Mouse (Mus musculus) testis, postnatal 14 days (tissue): ENCODE measurements around the gene Mrpl14.
A peak's percentile ranks its signal among the peaks of the same experiment; 100 is the strongest.

Source experiments
- DNase-seq: peaks from one replicate; pipeline ENCODE4 v3.0.0; 2021; ENCODE audit warnings: low spot score

Mrpl14 gene

DNA sequence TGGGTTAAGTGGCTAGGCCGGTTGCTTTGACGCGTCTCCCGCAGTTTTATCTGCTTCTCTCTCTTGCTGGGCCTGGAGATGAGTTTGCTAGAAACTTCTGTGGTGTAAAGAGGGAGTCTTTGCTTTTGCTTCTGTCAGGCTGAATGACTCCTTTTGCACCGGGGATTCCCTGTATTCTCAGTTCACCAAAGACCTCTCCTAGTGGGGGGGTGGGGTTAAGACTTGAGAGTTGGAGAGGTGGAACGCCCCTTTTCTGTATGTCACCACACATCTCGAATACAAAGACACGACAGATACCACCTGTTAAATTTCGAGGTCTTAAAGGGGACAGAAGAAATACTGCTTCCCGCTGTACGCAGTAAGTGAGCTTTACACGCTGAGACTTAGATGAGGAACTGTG lies 594 bp downstream of the Mrpl14 start, which contains the start of gene Tmem63b:
Gene Tmem63b, minus strand, starts transcription at position 190 of the 400 bp plus-strand sequence.
- DNase-seq: no peak

DNA sequence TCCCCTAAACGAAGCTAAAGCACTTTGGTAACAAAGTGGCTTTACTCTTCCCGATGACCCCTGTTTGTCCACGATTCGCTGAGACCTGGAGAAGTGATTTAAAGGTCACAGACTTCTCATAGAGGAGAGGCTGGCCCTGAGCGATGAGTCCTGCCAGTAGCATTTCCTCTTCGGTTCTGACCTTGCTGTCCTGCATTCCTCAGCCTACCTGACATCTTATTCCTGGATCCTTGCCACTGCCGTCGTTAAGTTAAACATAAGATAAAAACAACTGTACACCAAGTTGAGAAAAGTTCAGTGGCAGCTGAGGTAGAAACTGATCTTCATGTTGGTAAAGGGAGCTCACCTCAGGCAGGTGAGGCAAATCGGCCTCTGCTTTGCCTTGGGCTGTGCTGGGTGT lies 3.0 kb downstream of the Mrpl14 start:
- no peak for DNase-seq

DNA sequence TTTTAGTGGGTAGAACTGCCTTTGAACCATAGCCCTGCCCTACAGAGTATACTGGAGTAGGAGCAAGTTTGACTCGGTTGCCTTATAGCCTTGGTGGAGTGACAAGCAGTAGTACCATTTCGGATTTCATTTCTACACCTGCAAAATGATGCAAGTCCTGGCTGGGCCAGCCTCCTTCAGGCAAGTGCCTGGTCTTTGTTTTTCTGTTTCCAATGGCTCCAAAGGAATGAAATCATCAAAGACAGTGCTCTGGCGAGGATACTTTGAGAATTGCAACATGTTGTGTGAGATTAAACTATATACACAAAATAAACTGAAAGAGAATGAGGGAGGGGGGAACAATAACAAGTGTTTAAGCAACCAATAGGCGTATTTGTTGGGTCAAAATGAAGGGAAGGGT lies 3.9 kb downstream of the Mrpl14 start:
- no peak for DNase-seq

DNA sequence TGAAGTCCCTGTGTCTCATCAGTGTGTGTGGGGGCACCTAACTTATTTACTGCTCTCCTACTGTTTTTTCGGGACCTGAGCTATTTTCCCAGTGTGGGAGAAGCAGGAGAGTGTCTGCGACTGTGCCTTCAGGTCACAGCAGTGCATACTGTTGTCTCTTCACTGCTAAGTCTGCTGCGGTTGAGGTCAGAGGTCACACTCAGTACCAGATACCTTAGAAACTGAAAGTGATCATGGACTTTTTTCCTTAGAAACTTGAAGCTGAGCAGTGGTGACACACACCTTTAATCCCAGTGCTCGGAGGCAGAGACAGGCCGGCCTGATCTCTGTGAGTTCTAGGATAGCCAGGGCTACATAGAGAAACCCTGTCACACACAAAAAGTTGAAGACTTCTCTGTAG lies 6.0 kb downstream of the Mrpl14 start:
- DNase-seq: no peak

DNA sequence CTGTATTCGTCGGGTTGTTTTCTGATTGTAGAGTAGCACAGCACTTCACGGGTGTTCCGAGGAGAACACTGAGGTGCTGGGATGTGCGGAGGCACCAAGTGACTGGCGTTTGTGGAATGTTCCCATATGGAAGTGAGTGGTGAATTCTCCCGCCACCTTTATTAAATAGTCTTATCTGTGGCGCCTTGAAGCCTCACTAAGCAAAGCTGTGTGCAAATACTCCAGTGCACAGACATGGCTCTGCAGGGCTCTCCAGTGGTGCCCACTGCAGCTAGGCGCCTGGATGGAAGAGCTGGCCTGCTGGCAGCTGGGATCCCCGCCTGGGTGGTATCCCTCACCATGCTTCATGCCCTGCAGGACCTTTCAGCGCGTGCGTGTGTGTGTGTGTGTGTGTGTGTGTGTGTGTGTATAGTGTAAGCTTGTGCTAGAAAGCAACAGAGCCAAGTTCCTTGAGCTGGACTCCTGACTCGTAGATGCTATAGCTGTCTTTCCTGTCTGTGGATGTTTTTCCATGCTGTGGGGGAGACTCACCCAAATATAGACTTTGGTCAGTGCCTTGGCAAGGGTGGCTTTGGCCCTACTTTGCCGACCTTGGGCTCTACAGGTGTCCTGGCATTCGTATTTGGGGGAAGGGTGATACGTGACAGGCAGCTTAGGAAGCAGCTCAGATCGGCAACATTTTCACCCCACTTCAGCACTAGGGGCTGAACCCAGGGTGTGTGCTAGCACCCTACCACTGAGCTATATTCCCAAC lies 7.9 kb downstream of the Mrpl14 start:
- DNase-seq: no peak

DNA sequence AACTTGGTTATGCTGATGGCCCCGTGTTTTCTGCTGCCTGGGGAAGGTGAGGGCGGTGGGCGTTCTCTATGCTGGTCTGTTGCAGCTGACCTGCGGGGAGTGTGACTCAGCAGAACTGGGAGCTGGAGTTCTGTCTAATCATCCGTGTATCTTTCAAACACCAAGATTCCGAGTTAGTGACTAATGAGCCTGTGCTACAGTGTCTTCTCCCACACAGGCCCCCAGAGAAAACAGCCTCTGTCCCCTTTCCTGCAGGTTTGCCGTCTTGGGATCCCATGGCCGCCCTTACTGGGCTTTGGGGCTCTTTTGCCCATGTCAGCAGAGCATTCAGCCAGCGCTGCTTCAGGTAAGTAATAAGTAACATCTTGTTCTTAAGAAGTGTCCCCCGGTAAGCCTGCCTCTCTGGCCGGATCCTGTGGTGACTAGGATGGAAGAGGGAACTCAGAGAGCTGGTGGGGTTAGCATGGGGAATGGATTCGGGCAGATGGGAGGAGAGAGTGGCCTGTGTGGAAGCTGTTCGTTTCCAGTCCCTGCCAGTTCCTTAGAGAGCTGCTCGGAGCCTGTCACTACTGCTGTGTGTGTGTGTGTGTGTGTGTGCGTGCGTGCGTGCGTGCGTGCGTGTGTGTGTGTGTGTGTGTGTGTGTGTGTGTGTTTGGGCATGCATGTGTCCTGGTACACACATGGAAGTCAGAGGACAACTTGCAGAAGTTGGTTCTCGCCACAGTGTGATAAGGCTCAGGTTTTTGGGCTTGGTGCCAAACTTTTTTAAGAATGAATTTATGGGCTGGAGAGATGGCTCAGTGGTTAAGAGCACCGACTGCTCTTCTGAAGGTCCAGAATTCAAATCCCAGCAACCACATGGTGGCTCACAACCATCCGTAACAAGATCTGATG lies 9.4 kb downstream of the Mrpl14 start:
- DNase-seq: no peak

DNA sequence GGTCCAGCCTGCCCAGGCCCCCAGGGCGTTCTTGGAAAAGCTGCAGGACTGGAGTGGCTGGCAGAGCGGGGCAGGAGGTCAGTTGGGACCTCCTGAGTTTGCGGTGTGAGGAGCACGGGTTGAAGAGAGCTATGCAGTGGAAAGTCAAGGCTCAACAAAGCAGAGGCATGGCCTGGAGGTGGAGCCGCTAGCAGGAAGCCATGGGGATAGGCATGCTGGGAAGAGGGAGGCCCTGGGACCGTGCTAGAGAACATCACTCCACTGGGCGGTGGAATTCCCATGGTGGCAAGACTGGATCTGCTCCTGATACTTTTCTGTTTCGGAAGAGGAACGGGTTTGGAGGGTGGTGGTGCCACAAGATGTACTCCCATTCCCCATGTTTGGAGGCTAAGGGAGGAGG lies 10.9 kb downstream of the Mrpl14 start:
- no peak for DNase-seq

DNA sequence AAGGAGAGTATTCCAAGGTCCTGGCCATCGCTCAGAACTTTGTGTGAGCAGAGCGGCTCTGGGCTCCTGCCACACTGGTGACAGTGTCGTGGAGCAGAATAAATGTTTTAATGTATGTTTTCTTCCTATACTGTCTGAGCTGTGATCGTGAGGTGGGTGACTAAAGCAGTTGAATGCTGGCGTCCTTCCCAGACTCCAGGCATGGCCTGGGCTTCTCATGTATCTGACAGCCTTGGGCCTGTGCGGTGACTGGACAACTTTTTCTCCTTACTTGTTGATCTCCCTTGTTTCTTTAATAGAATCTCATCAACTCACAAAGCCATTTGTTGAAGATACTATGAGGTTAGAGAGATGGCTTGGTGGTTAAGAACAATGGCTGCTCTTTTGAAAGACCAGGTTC lies 12.2 kb downstream of the Mrpl14 start:
- DNase-seq: no peak

DNA sequence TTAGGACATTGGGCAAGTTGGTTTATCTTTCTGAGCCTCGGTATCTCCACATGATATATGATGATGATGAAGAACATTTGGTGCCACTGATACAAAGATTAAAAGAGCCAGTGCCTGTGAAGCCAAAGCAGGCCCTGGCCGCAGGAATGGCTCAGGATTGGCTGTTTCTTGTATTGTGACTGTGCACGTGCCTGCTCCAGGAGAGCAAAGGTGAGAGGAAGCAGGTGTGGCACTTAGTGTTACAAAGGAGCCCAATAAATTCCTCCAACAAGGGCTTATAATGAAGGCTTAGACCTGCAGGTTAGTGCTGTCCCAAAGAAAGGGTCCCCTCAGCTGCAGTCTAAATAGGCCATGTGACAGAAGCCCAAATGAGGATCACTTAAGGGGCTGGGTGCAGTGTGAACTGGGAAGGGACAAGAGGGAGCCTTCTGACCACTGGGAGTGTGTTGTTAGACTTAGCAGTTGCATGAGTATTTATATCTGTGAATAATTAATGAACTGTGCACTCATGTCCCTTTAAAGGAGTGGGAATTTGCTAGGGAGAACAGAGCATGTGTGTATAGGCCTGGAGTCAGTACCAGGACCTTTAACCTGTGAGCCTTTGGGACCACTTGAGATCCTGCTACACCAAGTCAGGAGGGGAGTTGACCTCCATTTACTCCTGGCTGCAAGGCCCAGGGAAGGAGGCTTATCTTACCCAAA lies 13.1 kb downstream of the Mrpl14 start:
- no peak for DNase-seq

DNA sequence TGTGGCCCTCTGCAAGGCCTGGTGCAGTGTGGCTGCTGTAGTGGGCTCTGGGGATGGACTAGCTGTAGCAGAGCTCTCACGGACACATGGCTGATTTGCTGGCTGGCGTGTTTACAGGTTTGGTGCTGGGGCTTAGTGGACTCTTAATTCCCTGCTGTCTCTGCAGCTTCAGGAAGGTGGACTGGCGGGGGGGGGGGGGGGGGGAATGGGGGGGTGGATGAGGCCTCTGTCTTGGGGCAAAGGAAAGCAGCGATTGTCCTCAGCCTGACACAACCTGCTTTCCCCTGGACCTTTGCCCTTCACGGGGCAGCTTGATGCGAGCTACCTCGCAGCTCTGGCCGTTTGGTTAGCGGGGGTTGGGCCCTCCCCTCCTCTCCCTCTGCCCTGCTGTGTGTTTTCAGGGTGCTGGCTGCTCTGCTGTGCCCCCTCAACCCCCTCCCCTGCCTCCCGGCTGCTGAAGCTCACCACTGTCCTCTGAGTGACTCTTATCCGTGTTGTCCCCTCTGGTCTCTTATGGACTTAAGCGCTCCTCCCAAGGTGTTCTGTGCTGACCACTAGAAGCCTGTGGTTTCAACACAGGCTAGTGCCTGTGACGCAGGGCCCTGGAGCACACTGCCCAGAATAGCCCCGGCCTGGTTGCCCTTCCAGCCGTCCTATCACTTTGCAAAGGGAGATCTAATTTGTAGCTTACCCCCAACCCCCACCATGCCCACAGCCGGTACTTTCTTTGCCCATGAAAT lies 14.5 kb downstream of the Mrpl14 start:
- no peak for DNase-seq

DNA sequence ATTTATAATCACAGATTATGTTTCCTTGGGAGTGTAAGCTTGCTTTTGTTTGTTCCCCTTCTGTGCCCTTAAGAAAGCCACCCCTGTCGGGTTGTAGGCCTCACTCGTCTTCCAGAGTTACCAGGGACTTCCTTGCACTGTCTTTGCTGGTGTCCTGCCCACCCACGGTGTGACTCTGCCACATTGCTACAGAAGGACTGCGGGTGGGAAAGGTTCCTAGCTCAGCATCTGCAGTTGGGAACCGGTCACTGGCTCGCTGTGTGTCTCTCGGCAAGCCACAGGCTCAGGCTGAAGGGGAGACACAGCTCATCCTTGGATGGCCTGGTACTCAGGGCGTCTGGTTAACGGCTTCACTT lies 15.1 kb downstream of the Mrpl14 start:
- no peak for DNase-seq

DNA sequence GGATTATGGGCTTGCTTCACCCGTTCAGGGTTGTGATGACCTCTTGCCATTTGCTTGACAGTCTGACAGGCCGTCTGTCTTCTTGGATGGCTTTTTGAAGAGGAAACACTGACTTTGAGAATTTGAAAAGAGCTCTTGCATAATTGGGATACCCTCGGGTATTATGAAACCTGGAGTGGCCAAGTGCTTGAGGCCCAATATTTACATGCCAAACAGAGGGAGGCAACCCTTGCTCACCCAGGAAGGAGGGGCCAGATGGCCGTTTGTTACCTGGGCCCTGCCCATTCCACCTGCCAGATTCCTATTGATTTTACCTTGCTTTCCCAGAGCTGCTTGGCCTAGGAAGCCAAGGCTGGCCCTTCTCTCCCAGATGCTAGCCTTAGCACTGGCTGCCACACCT lies 16.1 kb downstream of the Mrpl14 start:
- DNase-seq: no peak

DNA sequence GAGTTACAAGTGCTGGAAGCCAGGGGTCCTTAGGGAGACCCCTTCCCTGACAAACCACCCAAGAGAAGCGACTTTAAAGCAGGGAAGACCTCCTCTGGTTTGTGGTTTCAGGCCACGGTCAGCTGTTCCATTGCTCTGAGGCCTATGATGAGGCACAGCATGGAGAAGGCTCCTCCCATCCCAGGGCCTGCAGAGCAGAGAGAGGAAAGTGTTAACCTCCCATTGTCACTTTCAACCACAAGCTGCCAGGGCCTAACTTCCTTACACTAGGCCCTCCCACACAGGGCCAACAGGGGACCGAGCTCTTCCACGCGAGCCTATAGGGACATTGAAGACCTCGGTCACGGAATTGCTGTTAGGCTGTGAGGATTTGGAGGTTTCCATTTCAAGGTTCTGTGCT lies 17.1 kb downstream of the Mrpl14 start:
- DNase-seq: no peak

DNA sequence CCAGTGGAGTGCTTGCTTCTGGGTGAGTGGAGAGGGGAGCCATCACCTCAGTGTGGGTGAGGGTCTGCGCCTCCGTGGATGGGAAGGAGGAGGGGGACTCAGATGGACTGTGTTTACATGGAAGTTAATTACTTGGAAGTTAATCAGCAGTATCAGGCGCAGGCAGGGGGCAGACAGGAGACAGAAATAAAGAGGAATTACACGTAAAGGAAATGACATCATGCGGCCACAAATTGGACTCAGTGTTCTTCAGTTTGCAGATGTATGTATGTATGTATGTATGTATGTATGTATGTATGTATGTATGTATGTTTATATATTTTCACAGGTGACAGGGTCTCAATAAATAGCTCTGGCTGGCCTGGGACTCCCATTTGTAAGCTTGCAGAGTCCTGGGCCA lies 20.7 kb downstream of the Mrpl14 start:
- no peak for DNase-seq

DNA sequence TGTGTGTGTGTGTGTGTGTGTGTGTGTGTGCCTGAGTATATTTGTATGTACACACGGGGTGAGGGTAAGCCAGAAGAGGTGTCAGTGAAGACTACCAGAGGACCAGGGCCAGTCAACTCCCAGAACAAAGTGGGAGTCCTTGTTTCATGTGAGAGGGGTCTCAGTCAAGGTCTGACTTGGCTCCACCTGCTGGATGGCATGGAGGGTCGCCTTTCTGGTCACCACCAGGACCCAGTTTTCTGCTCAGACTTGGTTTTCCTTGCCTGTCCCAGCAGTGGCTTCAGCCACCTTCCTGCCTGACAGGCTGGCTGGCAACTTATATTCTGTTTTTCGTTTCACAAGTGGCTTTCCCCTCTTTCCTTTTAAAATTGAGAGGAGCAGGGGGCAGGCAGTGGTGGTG lies 21.3 kb downstream of the Mrpl14 start:
- DNase-seq: no peak

DNA sequence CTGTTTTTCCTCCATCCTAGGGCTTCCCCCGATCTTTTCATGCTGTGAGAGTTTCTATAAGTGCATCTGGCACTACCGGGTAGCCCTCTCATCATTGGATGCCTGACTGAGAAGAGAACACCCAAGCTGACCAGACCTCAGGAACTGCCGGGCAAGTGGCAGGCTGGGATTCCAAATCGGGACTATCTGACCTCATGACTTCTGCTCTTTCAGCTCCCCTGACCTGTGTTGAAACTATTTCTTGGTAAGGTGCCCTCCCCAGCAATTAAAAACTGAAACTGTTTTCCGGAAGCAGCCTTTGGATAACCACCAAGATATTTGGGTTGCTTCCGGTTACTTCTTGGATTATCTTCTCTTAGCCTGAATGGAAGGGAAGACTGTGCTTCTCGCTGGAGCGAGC lies 22.1 kb downstream of the Mrpl14 start:
- DNase-seq: no peak

DNA sequence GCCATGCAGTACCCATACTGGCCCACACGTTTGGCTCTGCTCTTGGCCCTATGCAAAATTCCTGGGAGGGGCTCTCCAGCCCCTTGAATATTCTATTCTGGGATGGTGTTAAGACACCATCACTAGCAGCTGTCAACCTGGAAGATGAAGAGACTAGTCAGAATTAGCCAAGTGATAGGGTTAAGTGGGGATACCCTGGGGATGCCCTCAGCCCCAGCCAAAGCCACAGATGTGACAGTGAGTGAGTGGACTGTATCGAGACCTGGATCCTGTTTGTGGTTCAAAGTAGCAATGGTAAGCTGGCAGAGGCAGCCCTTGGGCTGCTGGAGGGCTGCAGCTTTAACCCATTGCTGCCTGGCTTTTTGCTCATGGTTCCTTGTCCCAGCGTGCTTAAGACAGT lies 23.7 kb downstream of the Mrpl14 start:
- DNase-seq: no peak

DNA sequence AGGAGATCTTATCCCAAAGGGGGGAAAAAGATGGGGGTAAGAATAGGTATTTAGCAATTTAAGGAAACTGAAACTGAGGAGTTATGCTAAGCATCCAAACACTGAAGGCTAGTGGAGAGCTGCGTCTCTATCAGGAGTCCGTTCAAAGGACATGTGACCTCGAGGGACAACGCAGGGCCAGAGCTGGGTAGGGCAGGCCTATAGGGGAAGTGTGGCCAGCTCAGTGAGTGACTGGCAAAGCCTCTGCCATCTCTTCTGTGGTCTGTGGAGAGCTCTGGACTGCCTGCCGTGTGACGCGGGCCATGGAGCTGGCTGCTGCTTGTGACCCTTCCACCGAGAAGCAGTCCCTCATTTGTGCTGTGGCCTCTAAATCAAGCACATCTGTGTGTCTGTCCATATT lies 24.3 kb downstream of the Mrpl14 start:
- DNase-seq: no peak

DNA sequence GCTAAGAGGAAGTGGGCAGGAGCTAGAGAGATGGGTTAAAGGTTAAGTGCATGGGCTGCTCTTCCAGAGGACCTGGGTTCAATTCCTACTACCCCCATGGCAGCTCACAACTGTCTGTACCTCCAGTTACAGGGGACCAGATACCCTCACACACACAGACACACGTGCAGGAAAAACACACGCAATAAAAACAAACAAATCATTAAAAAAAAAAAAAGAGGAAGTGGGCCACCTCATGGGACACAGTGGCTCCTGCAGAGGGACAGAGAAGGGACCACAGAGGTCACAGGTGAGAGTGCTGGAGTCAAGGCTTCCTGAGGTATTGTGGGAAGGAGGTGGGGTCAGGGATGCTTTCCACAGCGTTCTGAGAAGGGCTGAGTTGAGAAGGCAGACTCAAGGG lies 25.4 kb downstream of the Mrpl14 start:
- DNase-seq: no peak

DNA sequence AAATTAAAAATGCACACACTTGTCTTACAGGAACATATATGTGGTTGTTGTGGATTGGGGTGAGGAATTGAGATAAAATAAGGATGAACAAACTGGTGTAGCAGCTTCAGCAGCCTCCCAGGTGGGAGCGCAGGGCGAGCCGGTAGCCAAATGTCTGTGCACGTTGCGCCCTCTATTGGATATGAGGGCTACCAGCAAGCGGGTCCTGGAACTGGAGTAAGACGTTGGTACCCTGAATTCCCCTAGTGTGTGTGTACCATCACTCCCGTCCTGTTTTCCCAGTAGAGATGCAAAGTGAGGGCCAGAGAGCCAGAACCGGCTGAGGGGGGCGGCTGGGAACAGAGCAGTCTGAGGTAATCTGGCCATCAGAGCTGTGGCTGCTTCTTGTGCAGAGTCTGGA lies 32.2 kb downstream of the Mrpl14 start:
- DNase-seq: no peak

DNA sequence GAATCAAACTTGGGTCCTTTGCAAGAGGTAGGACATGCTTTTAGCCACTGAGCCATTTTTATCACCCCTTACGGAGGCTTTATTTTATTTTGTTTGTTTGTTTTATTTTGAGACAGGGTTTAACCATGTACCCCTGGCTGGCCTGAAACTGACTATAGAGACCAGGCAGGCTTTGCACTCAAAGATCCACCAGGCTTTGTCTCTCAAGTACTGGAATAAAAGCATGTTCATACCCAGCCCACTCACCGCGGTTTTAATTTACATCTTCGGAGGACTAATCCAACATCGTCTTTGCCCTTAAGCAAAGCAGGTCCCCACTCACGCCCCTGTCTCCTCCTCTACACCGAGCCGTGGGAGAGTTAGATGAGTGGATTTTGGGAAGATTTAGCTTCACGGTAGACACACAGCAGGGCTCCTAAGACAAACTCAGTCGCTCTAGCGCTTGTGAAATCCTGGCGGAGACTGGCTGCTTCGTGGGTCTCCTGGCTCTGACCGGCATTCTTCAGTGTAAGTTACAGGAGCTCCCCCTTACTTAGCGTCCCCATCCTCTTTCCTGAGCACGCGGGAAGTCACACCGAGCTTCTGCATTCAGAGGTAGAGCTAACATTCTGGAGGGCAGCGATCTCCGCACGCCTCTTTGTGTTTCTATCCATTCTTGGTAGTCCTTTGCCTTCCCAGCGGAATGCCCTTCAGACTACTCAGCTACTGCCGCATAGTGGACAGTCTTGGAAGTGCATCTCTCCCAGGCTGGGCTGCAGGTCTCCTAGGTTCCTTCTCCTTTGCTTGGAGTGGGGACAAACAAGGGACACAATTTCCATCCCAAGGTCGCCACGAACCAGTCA lies 37.8 kb downstream of the Mrpl14 start:
- DNase-seq: peak; percentile 77
